Mouse (Mus musculus) kidney, adult 2 months (tissue): Measurements from ENCODE around the gene Zc3h18.

ENCODE experiments used
- CTCF ChIP-seq: fragments of 200-500 bp; conservative IDR thresholded peaks from 2 replicates; pipeline ENCODE4 v1.5.1; 2011; ENCODE audit warnings: low read depth, mild to moderate bottlenecking, control low read depth, low read length, moderate library complexity, mixed read lengths; ENCODE audit not compliant: insufficient read depth, insufficient read length
- POLR2A ChIP-seq: fragments of 200-500 bp; IDR thresholded peaks from one replicate; pipeline ENCODE4 v1.6.1; 2011; ENCODE audit warnings: low read depth, low read length, control low read depth

DNA sequence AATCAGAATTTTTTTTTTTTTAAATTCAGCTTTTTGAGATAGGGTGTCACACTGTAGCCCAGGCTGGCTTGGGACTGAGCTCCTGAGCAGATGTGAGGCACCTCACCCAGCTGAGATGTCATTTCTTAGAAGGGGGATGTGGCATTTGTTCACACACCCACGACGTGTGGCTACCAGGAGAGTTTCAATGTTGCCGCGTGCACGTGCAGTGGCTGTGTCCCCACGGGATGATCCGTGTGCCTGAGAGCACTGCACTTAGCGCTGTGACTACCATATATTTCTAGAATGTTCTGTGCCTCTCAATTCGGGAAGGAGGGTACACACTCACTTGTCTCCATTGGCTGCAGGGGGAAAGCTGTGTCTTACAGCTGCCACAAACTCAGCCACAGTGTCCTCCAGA lies 59.7 kb downstream of the Zc3h18 start:
- no peak for TF ChIP-seq POLR2A
- no peak for TF ChIP-seq CTCF
